Mouse (Mus musculus) neural tube, postnatal 0 days (tissue): ENCODE data around the gene B3galnt2. TPM values are rescaled to one million over a fixed set of nuclear protein-coding genes. Genes with fewer than 3 reads are reported as not detected.

Experiments used
- polyA plus RNA-seq: library from polyadenylated mRNA; unstranded; fragments of >200 nt; fragmentation: Nextera tagmentation; extraction: Ambion mirVana; gene quantifications from 2 replicates; pipeline ENCODE4 v1.2.1, GENCODE M21; 2015

Gene B3galnt2
- 7.9 and 8.5 TPM in 2 replicates for polyA plus RNA-seq

DNA sequence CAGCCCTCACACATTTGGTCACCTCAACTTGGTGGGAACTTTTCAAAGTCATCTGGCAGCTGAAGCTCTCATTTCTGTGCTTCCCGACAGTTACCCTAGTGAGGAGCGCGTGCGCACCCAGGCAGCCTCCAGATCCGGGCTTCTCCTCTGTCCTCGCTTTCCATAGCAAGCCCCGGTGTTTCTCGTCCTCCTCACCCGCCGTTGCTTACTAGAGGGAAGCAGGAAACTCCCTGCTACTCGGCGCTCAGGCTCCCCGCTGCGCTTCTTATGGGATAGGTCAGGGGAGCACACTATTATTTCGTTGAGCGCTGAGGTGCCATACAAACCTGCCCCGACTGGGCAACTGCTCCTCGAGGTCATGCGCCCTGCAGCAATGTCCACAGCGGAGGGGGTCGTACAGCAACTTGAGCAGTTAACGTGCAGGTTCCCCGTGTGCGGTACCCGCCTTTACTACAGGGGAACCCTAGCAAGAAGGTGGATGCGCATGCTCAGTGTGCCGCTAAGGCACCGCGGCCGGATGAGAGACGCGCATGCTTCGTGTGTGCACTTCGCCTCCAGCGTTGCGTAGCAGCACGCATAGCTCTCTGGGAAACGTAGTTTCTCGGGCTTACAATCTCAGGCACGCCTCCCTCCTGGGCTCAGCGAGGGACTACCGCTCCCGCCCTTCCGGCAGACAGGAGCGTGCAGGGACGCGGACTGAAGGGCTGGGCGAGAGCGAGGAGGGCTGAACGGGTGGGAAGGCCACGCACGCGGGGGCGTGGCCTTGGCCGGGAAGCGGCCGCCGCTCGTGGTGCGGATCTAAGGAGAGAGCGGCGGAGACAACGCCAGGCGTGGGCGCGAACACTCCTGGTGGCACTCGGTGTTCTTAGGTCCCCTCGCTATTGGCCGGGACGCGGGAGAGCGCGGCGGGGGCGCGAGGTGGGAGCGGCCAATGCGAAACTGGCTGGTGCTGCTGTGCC is at the start of gene B3galnt2:
Gene B3galnt2 (plus strand): TSS at position 596 of the 959 bp plus-strand sequence.

DNA sequence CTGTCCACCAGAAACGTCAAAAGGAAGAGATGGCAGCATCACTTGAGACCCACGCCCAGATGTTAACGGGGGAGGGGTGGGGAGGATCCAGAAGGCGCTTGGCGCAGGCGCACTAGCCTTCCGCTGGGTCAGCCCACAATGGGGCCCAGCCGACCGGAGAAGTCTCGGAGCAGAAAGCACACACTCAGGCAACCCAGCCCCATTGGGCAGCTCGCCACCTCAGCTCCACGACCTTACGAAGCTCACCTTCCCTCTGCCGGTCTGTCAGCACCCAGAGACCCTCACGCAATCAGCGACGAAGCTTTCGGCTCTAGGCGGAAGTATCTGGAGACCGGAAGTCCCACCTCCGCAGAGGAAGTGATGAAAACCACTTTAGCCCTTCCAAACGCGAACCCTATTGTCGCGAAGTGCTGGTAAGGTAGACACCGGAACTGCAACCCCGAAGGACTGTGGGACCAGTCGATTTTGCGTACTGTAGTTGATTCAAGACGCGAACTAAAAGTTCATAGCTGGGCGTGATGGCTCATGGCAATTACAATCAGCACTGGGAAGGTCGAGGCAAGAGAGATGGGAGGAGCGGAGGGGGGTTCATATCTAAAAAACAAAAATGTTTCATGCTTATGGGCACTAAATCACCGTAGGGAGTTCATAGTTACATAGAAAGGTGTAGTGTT is 85.2 kb downstream of the B3galnt2 start, which contains the start of gene Tbce:
Gene Tbce (minus strand): TSS at position 347 of the 674 bp plus-strand sequence.

Other genes with a start within 250 kb of the B3galnt2 start
- 106 and 125 TPM in 2 replicates for gene Gng4, start 170.4 kb upstream of the B3galnt2 start, polyA plus RNA-seq
- 88.2 and 94.2 TPM in 2 replicates for gene Tbce, start 85.2 kb downstream of the B3galnt2 start, polyA plus RNA-seq
- gene Arid4b, start 108.8 kb downstream of the B3galnt2 start, polyA plus RNA-seq: 53.9 and 57.0 TPM in 2 replicates
- 67.8 and 70.0 TPM in 2 replicates for gene Ggps1, start 109.0 kb downstream of the B3galnt2 start, polyA plus RNA-seq